Mouse (Mus musculus): ENCODE data around the gene Fbxo3. TPM values are rescaled to one million over a fixed set of nuclear protein-coding genes. Genes with fewer than 3 reads are reported as not detected.
"Not testable (repeated sequence)": the region's sequence is repeated elsewhere in the genome, so short reads cannot be mapped to it uniquely, and the experiment has no call there.

Gene Fbxo3
- polyA plus RNA-seq, 1 experiment from 2014 or later = 38.4 TPM

- no peak for TF ChIP-seq EP300 (optimal IDR thresholded peaks at IDR 0.05)
- no peak for TF ChIP-seq CTCF (IDR thresholded peaks at IDR 0.05; ENCODE audit: low read depth)
- Histone ChIP-seq H3K4me1 (replicated peaks; ENCODE audit: control insufficient read depth, insufficient read depth) (0 out of 2 replicates have a peak, but pooled peaks cover 6% of the 10 kb centered on the region), H3K9ac (ENCODE audit: low read length) (no peak overlapping the region), H3K9me3 (ENCODE audit: control insufficient read depth, low read length) (no peaks in the 10 kb centered on the region), H3K27me3 (ENCODE audit: control insufficient read depth, insufficient read depth, low read length) (no peaks in the 10 kb centered on the region), H3K4me2 (replicated peaks; ENCODE audit: low read depth) (no peak overlapping the region), H3K36me3 (ENCODE audit: control insufficient read depth, insufficient read depth, low read length) (no peaks in the 10 kb centered on the region), H3K27ac (replicated peaks) (no peak overlapping the region), H3K4me3 (ENCODE audit: low read depth, low read length) (no peak overlapping the region)
- WGBS = 96% methylated on average over 2 of the region's 2 CpGs
- DNase-seq (ENCODE audit: low spot score) = no peak
- no peak for ATAC-seq (ENCODE audit: low FRiP score, low TSS enrichment)
These were observed 71.7 kb downstream of the Fbxo3 start for GRCm38 (mm10) chr2:104099231-104099585.

DNA sequence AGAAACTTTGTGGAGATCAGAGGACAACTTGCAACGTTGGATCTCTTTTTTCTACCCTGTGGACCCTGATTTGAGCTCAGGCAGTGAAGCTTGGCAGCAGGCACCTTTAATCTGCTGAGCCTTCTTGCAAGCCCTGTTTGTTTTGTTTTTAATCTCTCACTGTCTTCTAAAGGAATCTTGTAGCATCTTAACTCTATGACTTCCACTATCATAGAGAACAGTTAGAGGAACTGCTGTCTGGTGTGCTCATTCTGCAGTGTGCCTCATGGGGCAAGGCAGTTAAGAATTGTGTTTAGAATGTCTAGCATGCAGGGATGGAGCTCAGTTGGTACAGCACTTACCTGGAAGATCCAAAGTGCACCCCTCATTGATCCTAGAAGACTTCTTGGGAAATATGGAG is 72.4 kb downstream of the Fbxo3 start:
- no peak overlapping the region for H3K4me2 ChIP-seq (replicated peaks; ENCODE audit: low read depth)
- whole genome bisulfite sequencing = 59% methylated on average over 1 of the region's 1 CpGs
- H3K36me3 ChIP-seq (ENCODE audit: control insufficient read depth, insufficient read depth, low read length) = no peaks in the 10 kb centered on the region
- no peak overlapping the region for H3K9ac ChIP-seq (ENCODE audit: low read length)
- TF ChIP-seq EP300 (optimal IDR thresholded peaks at IDR 0.05) = no peak
- no peak for TF ChIP-seq CTCF (IDR thresholded peaks at IDR 0.05; ENCODE audit: low read depth)
- ATAC-seq (ENCODE audit: low FRiP score, low TSS enrichment) (no peak), DNase-seq (ENCODE audit: low spot score) (no peak)
- no peak overlapping the region for H3K27ac ChIP-seq (replicated peaks)
- H3K27me3 ChIP-seq (ENCODE audit: control insufficient read depth, insufficient read depth, low read length) = no peaks in the 10 kb centered on the region
- 0 out of 2 replicates have a peak, but pooled peaks cover 6% of the 10 kb centered on the region for H3K4me1 ChIP-seq (replicated peaks; ENCODE audit: control insufficient read depth, insufficient read depth)
- H3K9me3 ChIP-seq (ENCODE audit: control insufficient read depth, low read length) = no peaks in the 10 kb centered on the region
- no peak overlapping the region for H3K4me3 ChIP-seq (ENCODE audit: low read depth, low read length)

DNA sequence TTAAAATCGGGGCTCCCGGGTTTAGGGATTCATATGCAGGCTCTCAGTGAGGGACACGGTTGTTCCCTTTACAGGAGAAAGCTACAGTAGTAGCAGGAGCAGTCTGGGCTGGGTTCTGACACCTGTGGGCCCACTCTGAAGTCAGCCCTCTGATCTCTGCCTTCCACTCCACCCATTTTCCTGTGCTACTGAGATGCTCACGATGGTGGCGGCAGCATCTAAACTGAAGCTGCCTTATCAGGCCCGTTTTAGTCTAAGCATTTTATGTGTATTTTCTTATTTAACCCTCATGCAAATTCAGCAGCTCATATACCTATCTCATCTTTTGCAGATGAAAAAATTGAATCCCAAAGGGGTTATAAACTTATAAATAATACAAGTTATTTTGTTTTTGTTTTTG is 77.3 kb downstream of the Fbxo3 start:
- TF ChIP-seq CTCF (IDR thresholded peaks at IDR 0.05; ENCODE audit: low read depth) = no peak
- TF ChIP-seq EP300 (optimal IDR thresholded peaks at IDR 0.05) = no peak
- DNase-seq (ENCODE audit: low spot score) (no peak), ATAC-seq (ENCODE audit: low FRiP score, low TSS enrichment) (no peak)
- no peak overlapping the region for H3K9ac ChIP-seq (ENCODE audit: low read length)
- no peaks in the 10 kb centered on the region for H3K4me1 ChIP-seq (replicated peaks; ENCODE audit: control insufficient read depth, insufficient read depth)
- 88% methylated on average over 6 of the region's 6 CpGs for WGBS
- no peak overlapping the region for H3K4me2 ChIP-seq (replicated peaks; ENCODE audit: low read depth)
- no peaks in the 10 kb centered on the region for H3K27me3 ChIP-seq (ENCODE audit: control insufficient read depth, insufficient read depth, low read length)
- no peaks in the 10 kb centered on the region for H3K9me3 ChIP-seq (ENCODE audit: control insufficient read depth, low read length)
- H3K36me3 ChIP-seq (ENCODE audit: control insufficient read depth, insufficient read depth, low read length) = no peaks in the 10 kb centered on the region
- no peak overlapping the region for H3K27ac ChIP-seq (replicated peaks)
- no peak overlapping the region for H3K4me3 ChIP-seq (ENCODE audit: low read depth, low read length)

DNA sequence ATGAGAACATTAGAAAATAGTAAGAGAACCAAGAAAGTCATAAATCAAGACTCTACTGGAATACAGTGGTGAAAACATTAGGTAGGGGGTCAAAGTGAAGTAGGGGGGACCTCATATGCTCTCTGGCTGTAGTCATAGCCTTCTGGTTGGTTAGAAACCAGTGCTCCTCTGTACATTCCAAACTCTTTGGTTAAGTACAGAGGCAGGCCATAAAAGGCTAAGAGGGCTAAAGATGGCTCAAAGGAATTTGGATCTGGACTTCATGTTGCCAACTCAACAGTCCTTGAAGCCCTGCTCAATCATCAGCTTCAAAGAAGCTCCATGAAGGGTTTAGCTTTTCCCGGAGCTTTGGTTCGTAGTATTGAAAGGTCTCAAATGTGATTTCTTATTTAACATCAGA is 81.5 kb downstream of the Fbxo3 start:
- WGBS = 79% methylated on average over 2 of the region's 2 CpGs
- not testable (repeated sequence) for DNase-seq (ENCODE audit: low spot score); H3K36me3 ChIP-seq (ENCODE audit: control insufficient read depth, insufficient read depth, low read length); H3K27me3 ChIP-seq (ENCODE audit: control insufficient read depth, insufficient read depth, low read length); ATAC-seq (ENCODE audit: low FRiP score, low TSS enrichment); H3K9me3 ChIP-seq (ENCODE audit: control insufficient read depth, low read length); H3K4me3 ChIP-seq (ENCODE audit: low read depth, low read length); H3K9ac ChIP-seq (ENCODE audit: low read length); H3K4me1 ChIP-seq (replicated peaks; ENCODE audit: control insufficient read depth, insufficient read depth); H3K4me2 ChIP-seq (replicated peaks; ENCODE audit: low read depth); H3K27ac ChIP-seq (replicated peaks)

DNA sequence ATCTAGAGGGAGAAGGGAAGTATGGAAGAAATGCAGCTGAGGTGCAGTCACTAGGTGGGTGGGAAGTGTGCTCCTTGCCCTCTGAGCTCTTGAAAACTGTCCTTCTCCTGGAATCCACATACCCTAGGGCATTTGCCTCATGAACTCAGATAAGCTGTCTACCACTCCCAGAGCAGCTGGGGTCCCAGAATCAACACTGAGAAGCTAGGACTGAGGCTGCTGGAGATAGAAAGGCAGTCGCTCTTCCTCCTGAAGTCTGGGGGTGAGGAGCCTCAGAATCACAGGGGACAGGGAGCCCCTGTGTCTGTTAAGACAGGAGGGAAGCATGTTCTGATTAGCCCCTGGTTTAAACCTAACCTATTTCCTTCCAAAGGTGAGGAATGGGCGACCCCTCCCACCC is 82.0 kb downstream of the Fbxo3 start:
- Histone ChIP-seq H3K9ac (ENCODE audit: low read length) (no peak overlapping the region), H3K36me3 (ENCODE audit: control insufficient read depth, insufficient read depth, low read length) (no peaks in the 10 kb centered on the region), H3K27me3 (ENCODE audit: control insufficient read depth, insufficient read depth, low read length) (no peaks in the 10 kb centered on the region), H3K4me3 (ENCODE audit: low read depth, low read length) (no peak overlapping the region), H3K4me2 (replicated peaks; ENCODE audit: low read depth) (no peak overlapping the region), H3K9me3 (ENCODE audit: control insufficient read depth, low read length) (no peaks in the 10 kb centered on the region), H3K27ac (replicated peaks) (no peak overlapping the region; the same call in 1 of the 2 replicates), H3K4me1 (replicated peaks; ENCODE audit: control insufficient read depth, insufficient read depth) (no peaks in the 10 kb centered on the region)
- WGBS = 65% methylated on average over 2 of the region's 2 CpGs
- ATAC-seq (ENCODE audit: low FRiP score, low TSS enrichment) = no peak
- DNase-seq (ENCODE audit: low spot score) = no peak
- no peak for TF ChIP-seq CTCF (IDR thresholded peaks at IDR 0.05; ENCODE audit: low read depth)
- TF ChIP-seq EP300 (optimal IDR thresholded peaks at IDR 0.05) = no peak

DNA sequence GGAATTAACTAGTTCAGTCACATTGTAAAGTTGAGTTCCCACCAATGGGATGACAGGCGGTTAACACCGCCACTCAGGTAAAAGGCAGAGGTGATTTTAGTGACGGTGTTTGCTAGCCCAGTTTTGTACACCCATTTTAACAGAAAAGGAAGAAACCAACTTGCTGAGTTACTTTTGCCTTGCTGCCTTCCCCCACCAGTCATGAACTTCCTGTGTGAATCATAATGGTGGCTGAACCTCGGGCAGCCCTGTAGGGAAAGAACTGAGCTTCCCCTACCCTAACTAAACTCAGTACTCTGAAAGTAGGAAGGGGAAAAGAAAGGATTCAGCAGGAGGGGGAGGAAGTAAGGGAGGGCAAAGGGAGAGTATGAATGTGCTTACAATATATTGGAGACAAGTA is 82.5 kb downstream of the Fbxo3 start:
- no peaks in the 10 kb centered on the region for H3K27me3 ChIP-seq (ENCODE audit: control insufficient read depth, insufficient read depth, low read length)
- ATAC-seq (ENCODE audit: low FRiP score, low TSS enrichment) = no peak
- no peaks in the 10 kb centered on the region for H3K36me3 ChIP-seq (ENCODE audit: control insufficient read depth, insufficient read depth, low read length)

GRCm38 (mm10) chr2:104111170-104111797 is 83.8 kb downstream of the Fbxo3 start:
- not testable (repeated sequence) for H3K36me3 ChIP-seq (ENCODE audit: control insufficient read depth, insufficient read depth, low read length); H3K4me1 ChIP-seq (replicated peaks; ENCODE audit: control insufficient read depth, insufficient read depth); H3K27me3 ChIP-seq (ENCODE audit: control insufficient read depth, insufficient read depth, low read length); H3K9ac ChIP-seq (ENCODE audit: low read length); DNase-seq (ENCODE audit: low spot score); H3K27ac ChIP-seq (replicated peaks); H3K4me3 ChIP-seq (ENCODE audit: low read depth, low read length); H3K4me2 ChIP-seq (replicated peaks; ENCODE audit: low read depth); H3K9me3 ChIP-seq (ENCODE audit: control insufficient read depth, low read length); ATAC-seq (ENCODE audit: low FRiP score, low TSS enrichment)
- WGBS = no CpG with 5 or more reads among the region's 1 CpGs

More for the DNA sequence above, 82.5 kb downstream of the Fbxo3 start:
- DNase-seq (ENCODE audit: low spot score) = no peak
- Histone ChIP-seq H3K27ac (replicated peaks) (no peak overlapping the region), H3K9ac (ENCODE audit: low read length) (no peak overlapping the region), H3K9me3 (ENCODE audit: control insufficient read depth, low read length) (no peaks in the 10 kb centered on the region), H3K4me3 (ENCODE audit: low read depth, low read length) (no peak overlapping the region), H3K4me1 (replicated peaks; ENCODE audit: control insufficient read depth, insufficient read depth) (no peaks in the 10 kb centered on the region), H3K4me2 (replicated peaks; ENCODE audit: low read depth) (no peak overlapping the region)
- TF ChIP-seq CTCF (IDR thresholded peaks at IDR 0.05; ENCODE audit: low read depth) (no peak), EP300 (optimal IDR thresholded peaks at IDR 0.05) (no peak)
- 79% methylated on average over 4 of the region's 4 CpGs for WGBS
